Mouse (Mus musculus): ENCODE measurements around the gene Tha1.

GRCm38 (mm10) chr11:117865988-117866387 is 7.3 kb downstream of the Tha1 start:
- TF ChIP-seq GATA1 (IDR thresholded peaks at IDR 0.05; ENCODE audit: low read length) (no peak), TAL1 (IDR thresholded peaks at IDR 0.05; ENCODE audit: low read length) (no peak)

Measured in erythroblast, embryonic 14.5 days (primary cell).